Mouse (Mus musculus) ES-Bruce4 (cell line): ENCODE data around the gene Sp1.

Experiments used
- CTCF ChIP-seq: IDR thresholded peaks from one replicate; pipeline ENCODE4 v1.8.1; 2011; ENCODE audit warnings: low read depth, low read length
- POLR2A ChIP-seq: IDR thresholded peaks from one replicate; pipeline ENCODE4 v1.8.1; 2011; ENCODE audit warnings: low read length; ENCODE audit not compliant: insufficient read depth

DNA sequence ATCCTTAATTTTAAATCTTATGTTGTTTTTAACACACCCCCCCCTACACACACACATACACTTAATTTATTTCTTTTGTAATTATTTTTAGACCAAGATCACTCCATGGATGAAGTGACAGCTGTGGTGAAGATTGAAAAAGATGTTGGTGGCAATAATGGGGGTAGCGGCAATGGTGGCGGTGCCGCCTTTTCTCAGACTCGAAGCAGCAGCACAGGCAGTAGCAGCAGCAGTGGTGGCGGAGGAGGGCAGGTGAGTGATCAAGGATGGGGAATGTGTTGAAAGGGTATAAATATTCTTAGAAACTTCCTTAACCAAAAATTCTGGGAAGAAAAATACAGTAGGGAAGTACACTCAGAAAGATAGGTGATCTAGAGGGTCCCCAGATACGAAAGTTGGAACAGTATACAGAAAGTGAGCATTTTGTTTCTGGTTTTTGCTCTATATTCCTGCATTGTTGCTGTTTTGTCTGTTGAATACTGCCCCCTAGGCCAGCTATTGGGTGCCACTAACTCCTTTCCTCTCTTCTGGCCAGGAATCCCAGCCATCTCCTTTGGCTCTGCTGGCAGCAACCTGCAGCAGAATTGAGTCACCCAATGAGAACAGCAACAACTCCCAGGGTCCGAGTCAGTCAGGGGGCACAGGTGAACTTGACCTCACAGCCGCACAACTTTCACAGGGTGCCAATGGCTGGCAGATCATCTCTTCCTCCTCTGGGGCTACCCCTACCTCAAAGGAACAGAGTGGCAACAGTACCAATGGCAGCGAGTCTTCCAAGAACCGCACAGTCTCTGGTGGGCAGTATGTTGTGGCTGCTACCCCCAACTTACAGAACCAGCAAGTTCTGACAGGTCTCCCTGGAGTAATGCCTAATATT, 2.0 kb downstream of the Sp1 start:
- TF ChIP-seq CTCF (no peak), POLR2A (no peak)
